Mouse (Mus musculus): ENCODE measurements around the gene Pgc.
A peak's percentile ranks its signal among the peaks of the same experiment; 100 is the strongest.

Gene Pgc

DNA sequence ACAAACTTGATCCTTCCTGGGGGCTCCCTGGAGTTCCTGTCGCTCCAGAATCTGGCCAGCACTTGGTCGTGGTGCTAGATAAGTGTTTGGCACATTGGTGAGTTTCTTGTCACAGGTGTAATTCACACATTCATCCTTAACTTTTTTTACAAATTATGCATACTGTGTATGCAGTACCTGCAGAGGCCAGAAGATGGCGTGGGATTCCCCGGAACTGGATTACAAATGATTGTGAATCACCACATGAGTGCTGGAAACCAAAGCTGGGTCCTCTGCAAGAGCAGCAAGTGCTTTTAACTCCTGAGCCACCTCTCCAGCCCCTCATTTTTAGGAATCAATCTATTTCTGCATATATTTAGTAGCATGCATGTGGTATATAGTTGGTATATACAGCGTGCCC, 25.2 kb downstream of the Pgc start:
- no peak for DNase-seq

DNA sequence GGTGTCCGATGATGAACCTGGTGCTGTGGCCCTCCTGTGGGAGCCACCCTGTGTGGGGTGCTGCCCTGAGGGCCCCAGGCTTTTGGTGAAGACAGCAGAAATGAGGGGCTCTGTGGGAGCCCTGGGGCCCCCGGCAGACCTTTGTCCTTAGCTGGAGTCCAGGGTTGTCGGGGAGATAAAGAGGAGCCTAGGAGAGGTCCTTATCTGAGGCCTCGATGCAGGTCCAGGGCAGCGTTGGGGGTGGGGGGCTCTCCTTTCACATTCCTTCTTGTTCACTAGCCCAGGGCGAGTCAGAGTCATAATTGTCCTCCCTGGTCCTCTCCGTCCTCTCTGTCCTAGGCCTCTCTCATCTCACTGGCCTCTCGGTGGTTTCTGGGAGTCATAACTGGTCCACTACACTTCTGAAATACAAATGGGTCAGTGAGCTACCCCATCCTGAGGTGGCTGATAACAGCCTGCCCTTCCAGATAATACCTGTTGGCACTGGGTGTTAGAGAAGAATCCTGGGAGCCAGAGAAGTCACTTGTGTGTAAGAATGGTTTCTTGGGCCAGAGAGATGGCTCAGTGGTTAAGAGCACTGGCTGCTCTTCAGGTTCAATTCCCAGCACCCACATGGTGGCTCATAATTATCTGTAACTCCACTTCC, 26.6 kb downstream of the Pgc start:
- DNase-seq, result no peak

- DNase-seq, result no peak
These were observed 27.6 kb downstream of the Pgc start for GRCm38 (mm10) chr17:47754246-47754645.

GRCm38 (mm10) chr17:47756366-47756765, 29.7 kb downstream of the Pgc start:
- no peak for DNase-seq

GRCm38 (mm10) chr17:47757056-47757610, 30.5 kb downstream of the Pgc start:
- DNase-seq, result no peak

GRCm38 (mm10) chr17:47759702-47760410, 33.2 kb downstream of the Pgc start:
- peak; percentile 32 to 43 for DNase-seq

- DNase-seq, result no peak
These were observed 35.4 kb downstream of the Pgc start for GRCm38 (mm10) chr17:47762028-47762427.

GRCm38 (mm10) chr17:47762518-47763340, 36.1 kb downstream of the Pgc start:
- DNase-seq, result peak; percentile 49 to 59

GRCm38 (mm10) chr17:47765986-47766385, 39.3 kb downstream of the Pgc start:
- no peak for DNase-seq

DNA sequence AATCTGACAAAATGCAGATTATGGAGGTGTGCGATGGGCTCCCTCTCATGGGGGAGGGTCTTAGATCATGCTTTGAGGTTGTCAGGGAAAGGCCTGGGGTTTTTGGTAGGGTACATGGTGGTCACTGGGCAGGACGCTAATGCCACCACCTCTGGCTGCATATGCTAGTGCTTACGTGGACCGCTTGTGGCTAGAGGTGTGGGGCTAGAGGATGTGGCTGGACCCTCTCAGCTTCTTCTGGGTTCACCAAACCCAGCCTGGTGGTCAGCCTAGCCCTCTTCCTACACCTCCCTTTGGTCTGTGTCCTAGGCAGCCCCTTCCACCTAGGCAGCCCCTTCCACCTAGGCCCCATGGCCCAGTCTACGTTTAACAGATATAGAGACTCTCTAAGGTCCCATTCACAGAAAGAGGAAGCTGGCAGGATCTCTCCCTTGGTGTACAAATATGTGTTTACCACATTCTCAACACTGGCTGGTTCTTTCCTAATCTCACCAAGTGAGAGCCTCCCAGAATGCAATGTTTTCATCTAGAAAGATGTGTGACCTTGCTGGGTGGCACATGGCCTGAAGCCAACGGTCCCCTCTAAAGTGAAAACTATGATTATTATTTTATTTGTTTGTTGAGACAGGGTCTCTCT, 39.9 kb downstream of the Pgc start:
- DNase-seq, result no peak

- no peak for DNase-seq
These were observed 40.4 kb downstream of the Pgc start for GRCm38 (mm10) chr17:47767081-47767455.

DNA sequence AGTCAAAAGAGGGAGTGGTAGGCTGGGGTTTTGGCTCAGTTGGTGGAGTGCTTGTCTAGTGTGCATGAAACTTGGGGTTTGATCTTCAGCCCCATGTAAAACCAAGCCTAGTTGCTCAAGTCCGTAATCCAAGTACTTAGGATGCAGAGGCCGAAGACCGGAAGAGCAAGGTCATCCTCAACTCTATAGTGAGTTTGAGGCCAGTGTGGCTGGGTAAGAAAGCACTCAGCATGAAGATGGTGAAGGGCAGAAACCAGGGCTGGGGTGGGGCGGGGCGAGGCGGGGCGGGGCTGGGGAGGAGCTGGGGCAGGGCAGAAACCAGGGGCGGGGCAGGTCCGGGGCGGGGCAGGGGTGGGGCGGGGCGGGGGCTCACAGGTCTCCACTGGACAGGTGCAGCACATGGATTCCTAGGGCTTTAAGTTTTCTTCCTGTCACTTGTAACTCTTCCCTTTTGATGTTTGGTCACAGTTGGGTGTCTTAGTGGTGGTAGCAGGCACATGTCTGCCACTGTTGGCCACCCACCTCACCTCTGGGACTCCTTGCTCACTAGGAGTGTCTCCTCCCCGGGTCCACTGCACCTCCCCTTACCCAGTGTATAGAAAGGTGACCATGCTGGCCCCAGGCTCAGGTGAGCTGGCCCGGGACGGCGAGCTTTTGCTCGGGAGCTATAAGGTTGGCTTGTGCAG, 41.0 kb downstream of the Pgc start:
- DNase-seq, result no peak

DNA sequence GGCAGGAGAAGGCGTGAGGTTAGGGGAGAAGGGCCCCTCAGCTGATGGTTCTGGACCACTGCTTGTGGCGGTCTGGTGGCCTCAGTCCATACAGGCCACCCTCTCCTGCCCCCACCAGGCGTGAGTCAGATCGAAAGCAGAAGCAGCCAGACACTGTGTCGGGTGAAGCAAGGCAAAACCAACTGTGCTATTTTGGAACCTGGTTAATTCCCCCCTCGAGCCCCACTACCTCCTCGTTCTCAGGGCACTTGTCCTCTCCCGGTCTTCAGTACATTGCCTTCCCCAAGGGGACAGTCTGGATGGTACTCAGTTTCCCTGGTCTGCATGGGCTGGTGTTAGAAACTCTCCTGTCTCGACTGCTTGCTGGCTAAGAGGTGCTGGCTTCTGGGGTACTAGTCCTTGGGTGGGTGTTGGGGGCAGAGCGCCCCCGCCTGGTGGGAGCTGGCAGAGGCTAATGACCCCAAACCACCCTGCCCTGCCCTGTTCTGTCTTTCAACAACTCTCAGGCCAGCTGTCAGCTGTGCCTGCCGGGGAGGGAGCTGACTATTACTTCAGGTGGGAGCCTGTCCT, 42.1 kb downstream of the Pgc start:
- DNase-seq, result no peak

- DNase-seq, result no peak
These were observed 43.0 kb downstream of the Pgc start for GRCm38 (mm10) chr17:47769389-47770299.

DNA sequence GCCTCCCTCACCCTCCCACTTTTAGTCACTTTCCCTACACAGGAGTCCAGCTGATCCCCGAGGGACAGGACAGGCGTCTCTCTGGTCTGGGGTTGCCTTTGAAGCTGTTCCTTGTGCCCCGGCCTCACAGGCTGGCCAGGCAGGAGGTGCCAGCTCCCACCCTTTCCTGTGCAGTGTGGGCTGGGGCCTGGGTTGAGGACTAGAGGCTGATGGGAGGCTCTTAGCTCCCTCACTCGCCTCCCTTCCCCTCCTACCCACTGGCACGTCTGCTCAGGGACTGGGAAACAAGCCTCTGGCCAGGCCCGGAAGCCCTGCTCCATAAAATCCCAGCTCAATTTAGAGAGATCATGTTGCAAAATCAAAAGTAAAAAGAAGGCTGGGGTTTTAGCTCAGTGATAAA, 47.0 kb downstream of the Pgc start:
- no peak for DNase-seq

DNA sequence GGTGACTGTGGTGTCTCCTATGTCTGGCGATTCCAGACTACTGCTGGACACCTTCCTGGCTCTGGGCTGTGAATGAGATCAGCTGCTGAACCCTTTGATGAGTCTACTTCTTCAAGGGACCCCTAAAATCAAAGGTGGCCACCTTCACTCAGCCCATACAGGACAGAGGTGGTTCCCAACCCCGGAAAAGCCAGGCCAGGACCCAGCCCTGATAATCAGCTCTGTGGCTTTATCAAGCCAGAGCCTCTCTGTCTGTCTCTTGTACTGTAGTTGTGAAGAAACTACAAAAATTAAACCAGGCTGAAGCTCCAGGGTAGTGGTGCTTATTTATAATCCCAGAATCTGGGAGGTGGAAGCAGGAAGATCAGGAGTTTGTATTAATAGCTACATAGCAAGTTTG, 50.5 kb downstream of the Pgc start:
- no peak for DNase-seq

DNA sequence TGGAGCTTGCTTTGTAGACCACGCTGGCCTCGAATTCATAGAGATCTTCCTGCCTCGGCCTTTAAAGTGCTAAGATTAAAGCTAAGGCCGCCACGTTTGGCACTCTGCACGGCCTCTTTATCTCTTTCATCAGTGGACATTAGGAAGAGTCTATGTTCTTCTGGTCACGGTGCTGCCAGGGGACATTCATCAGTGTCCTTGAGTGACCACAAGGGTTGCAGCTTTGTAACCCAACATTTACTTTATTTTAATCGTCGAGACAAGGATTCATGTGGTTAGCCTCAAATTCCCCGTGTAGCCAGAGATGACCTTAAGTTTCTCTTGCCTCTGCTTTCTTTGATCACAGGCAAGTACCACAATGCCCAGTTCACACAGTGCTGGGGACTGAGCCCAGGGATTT, 53.8 kb downstream of the Pgc start:
- DNase-seq, result no peak

- DNase-seq, result no peak
These were observed 55.8 kb downstream of the Pgc start for GRCm38 (mm10) chr17:47782486-47782885.

DNA sequence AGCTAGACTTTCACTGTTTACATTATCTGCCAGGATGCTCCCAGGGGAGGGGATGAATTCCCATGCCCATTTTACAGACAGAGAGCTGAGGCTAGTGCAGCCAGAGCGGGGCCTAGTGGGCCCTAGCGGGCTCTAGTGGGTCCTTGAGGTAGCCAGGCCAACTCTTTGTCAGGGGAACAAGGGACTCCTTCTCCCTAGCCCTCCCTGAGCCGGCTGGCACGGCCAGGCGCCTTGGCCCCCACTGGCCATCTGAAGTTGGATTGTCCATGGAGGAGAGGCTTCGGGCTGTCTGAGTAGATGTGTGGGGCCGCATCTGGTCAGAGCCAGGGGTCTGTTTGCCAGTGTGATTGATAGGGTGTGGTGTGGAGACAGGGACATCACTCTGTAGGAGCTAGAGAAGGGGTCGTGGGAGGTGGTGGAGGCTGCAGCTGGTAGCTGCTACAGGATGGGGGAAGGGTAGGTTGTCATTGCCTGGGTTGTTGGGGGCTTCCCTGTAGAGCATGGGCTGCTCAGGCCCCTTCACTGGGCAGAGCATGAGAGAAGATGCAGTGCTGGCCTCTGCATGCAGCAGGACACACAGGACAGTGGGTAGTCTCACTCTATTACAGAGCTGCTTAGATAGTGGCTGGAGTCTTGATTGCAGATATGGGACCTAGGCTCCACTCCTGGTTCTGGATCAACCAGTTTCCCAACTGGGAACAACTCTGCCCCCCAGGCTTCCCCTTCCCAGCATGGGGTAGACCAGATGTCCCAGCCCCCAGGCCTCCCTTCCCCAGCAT, 57.0 kb downstream of the Pgc start:
- DNase-seq, result no peak
